Mouse (Mus musculus) lung, embryonic 14.5 days (tissue): Measurements from ENCODE around the gene Bdkrb2. TPM values are rescaled to one million over a fixed set of nuclear protein-coding genes. Genes with fewer than 3 reads are reported as not detected.

Source experiments
- ATAC-seq: fragments of 200-750 bp; cut with Nextera tagmentation; 2 replicates; pipeline ENCODE4 v1.8.0; 2017; ENCODE audit warnings: mild to moderate bottlenecking, moderate TSS enrichment, moderate library complexity; ENCODE audit not compliant: insufficient read depth
- DNase-seq: peaks from one replicate; pipeline ENCODE4 v3.0.0-alpha.2; 2015
- H3K27ac ChIP-seq: fragments of 300-500 bp; sonication (generic); 2 replicates; pipeline ENCODE4 v1.5.1; 2014; ENCODE audit warnings: low read depth, mild to moderate bottlenecking, moderate library complexity
- H3K27me3 ChIP-seq: fragments of 300-500 bp; sonication (generic); 2 replicates; pipeline ENCODE4 v1.6.1; 2014; ENCODE audit warnings: low read length, control low read depth; ENCODE audit not compliant: insufficient read depth
- H3K36me3 ChIP-seq: fragments of 300-500 bp; sonication (generic); 2 replicates; pipeline ENCODE4 v1.6.1; 2014; ENCODE audit warnings: control low read depth; ENCODE audit not compliant: insufficient read depth
- H3K4me1 ChIP-seq: fragments of 300-500 bp; sonication (generic); 2 replicates; pipeline ENCODE4 v1.6.1; 2014; ENCODE audit warnings: antibody characterized with exemption, control low read depth; ENCODE audit not compliant: insufficient read depth
- H3K4me2 ChIP-seq: fragments of 300-500 bp; sonication (generic); 2 replicates; pipeline ENCODE4 v1.6.1; 2014; ENCODE audit warnings: mild to moderate bottlenecking
- H3K4me3 ChIP-seq: fragments of 300-500 bp; sonication (generic); 2 replicates; pipeline ENCODE4 v1.5.1; 2014; ENCODE audit warnings: low read depth, low read length
- H3K9ac ChIP-seq: fragments of 300-500 bp; sonication (generic); 2 replicates; pipeline ENCODE4 v1.6.1; 2014
- H3K9me3 ChIP-seq: fragments of 300-500 bp; sonication (generic); 2 replicates; pipeline ENCODE4 v1.6.1; 2016; ENCODE audit warnings: low read depth, low read length, control low read depth
- CTCF ChIP-seq: IDR thresholded peaks from 2 replicates; pipeline ENCODE4 v1.5.1; 2016; ENCODE audit warnings: antibody characterized with exemption, low read depth
- WGBS: fragments of 180-500 bp; shearing (Covaris S2); extraction: QIAGEN DNeasy Blood & Tissue Kit; methylation state at CpG from one replicate; pipeline ENCODE4 v1.1.7; 2014; 5-methylcytosine and 5-hydroxymethylcytosine counted together
- polyA plus RNA-seq: library from polyadenylated mRNA; unstranded; fragments of >200 nt; fragmentation: Nextera tagmentation; extraction: Ambion mirVana; gene quantifications from 2 replicates; pipeline ENCODE4 v1.2.1, GENCODE M21; 2014

Gene Bdkrb2
- 0.09 and 0.21 TPM in 2 replicates for polyA plus RNA-seq

DNA sequence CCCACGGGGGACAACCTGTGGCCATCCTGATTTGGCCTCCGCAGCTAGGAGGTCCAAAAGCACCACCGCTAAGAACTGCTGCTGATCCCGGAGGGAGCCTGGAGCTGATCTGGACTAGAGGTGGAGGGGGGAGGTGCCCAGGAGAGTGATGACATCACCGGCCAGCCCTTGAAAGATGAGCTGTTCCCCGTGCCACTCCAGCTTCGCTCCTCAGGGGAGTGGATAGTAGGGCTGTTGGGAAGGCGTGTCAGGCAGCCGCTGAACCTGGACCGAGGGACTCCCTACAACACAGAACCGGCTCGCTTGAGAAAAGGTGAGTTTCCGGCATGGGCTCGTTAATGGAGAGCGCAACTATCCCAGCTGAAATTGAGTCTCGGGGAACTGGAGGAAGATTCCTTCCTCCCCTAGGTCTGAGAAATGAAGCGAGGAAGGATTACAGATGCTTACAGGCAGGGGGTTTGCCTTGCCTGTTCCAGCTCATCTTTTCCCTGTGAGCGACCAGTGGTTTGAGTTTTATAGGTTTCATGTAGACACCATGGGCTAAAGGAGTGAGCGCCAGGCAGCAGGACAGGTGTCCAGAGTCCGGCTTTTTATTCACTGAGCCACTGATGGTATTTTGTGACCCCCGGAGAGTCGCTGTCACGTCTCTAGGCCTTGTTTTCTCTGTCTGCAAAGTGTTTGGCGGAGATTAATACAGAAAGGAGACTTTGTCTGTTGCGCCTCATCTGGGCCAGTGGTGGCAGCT lies at the start of gene Bdkrb2:
Gene Bdkrb2 (plus strand): TSS at position 291 of the 745 bp plus-strand sequence.
- Histone ChIP-seq H3K4me1 (no peaks in the 10 kb centered on the region), H3K27me3 (peaks cover 38% of the 10 kb centered on the region), H3K36me3 (no peaks in the 10 kb centered on the region), H3K4me2 (peak within 1 kb of the TSS; percentile 61), H3K27ac (no peak within 1 kb of the TSS), H3K9me3 (peaks cover 5% of the 10 kb centered on the region), H3K9ac (no peak within 1 kb of the TSS), H3K4me3 (peak within 1 kb of the TSS; percentile 22)
- peak; percentile 64 for DNase-seq
- no peak for TF ChIP-seq CTCF
- WGBS, result 6% methylated on average over 25 of the region's 25 CpGs
- ATAC-seq, result peak; percentile 78

DNA sequence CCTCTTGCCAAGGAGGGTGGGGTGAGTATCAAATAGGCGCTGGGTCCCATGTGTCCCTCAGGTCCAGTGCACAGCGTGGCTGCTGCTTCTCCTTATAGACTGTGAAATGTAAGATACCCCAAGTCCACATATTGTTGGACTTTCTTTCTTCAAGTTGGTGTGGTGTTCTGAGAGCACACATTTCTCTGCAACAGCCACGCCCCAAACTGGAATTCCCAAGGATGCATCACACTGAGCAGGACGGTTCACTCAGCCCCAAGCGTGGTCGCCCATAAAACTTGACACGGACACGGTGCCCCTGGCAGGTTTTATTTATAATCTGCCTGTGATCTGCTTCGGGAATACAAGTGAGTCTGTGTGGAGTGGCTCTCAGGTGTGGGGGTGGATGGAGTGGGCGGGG lies 48.9 kb upstream of the Bdkrb2 start:
- H3K27ac ChIP-seq, result no peak overlapping the region
- peaks cover 11% of the 10 kb centered on the region; the same call in 1 of the 2 replicates for H3K4me1 ChIP-seq
- TF ChIP-seq CTCF, result no peak
- ATAC-seq, result no peak
- 71% methylated on average over 10 of the region's 10 CpGs for WGBS
- H3K4me2 ChIP-seq, result no peak overlapping the region
- H3K9ac ChIP-seq, result no peak overlapping the region
- DNase-seq, result no peak
- no peaks in the 10 kb centered on the region for H3K9me3 ChIP-seq
- no peaks in the 10 kb centered on the region for H3K27me3 ChIP-seq
- no peaks in the 10 kb centered on the region for H3K36me3 ChIP-seq
- no peak overlapping the region for H3K4me3 ChIP-seq

DNA sequence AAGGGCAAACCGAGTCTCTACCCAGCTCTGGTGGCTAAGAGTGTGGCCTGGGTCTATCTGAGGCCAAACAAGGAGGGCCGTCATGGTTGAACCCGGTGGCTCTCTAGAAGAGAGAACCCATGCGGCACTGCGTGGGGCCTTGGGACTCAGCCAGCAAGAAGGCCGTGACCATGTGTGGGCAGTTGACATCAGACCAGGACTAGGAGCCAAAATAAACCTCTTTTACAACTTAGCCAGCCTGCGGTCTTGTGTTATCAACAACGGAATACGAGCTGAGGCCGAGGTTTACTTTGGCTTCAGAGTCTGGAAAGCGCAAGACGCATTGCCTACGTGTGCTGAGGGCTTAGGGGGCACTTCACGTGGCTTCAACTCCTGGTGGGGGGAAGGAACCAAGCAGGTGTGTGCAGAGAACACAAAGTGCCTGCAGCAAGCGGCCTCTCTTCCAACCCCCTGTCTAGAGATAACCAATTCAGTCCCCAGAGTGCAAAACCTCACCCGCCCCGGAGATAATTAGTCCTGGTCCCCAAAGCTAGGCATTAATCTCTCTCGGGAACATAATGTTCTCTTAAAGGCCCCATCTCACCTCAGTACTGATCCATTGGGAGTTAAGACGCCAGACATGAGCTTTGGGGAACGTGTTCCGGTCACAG lies 45.9 kb upstream of the Bdkrb2 start:
- DNase-seq, result peak; percentile 70

DNA sequence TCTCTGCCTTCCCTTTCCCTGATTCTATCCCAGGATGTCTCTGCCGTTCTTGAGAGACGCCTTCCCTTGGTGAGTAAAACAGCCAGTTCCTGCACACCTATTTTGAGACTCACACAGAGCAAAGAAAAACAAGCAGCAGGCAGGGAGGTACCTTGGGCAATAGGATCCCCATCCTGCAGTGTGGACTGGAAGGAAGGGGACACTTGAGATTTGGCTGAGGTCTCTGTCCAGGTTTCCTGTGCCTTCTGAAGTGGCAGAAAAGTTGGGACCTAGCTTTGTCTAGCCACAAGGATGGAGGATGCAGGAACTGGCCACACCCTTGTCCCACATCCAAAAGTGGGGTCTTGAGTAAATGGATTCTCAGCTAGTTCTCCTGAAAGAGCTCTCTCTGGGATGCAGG lies 43.2 kb upstream of the Bdkrb2 start:
- DNase-seq (no peak), ATAC-seq (no peak)
- peaks cover 19% of the 10 kb centered on the region for H3K4me1 ChIP-seq
- H3K36me3 ChIP-seq, result no peaks in the 10 kb centered on the region
- no peak for TF ChIP-seq CTCF
- no peaks in the 10 kb centered on the region for H3K9me3 ChIP-seq
- H3K27ac ChIP-seq, result peak overlapping the region; percentile 87; the same call in 1 of the 2 replicates
- no peak overlapping the region for H3K4me2 ChIP-seq
- no peak overlapping the region for H3K4me3 ChIP-seq
- 77% methylated on average over 2 of the region's 2 CpGs for WGBS
- H3K9ac ChIP-seq, result no peak overlapping the region
- H3K27me3 ChIP-seq, result no peaks in the 10 kb centered on the region

More for the DNA sequence above, 45.9 kb upstream of the Bdkrb2 start:
- Histone ChIP-seq H3K4me1 (peaks cover 23% of the 10 kb centered on the region), H3K4me2 (no peak overlapping the region), H3K9me3 (no peaks in the 10 kb centered on the region), H3K27ac (no peak overlapping the region), H3K4me3 (no peak overlapping the region), H3K9ac (no peak overlapping the region), H3K36me3 (no peaks in the 10 kb centered on the region), H3K27me3 (no peaks in the 10 kb centered on the region)
- TF ChIP-seq CTCF, result no peak
- no peak for ATAC-seq
- WGBS, result 53% methylated on average over 21 of the region's 21 CpGs

DNA sequence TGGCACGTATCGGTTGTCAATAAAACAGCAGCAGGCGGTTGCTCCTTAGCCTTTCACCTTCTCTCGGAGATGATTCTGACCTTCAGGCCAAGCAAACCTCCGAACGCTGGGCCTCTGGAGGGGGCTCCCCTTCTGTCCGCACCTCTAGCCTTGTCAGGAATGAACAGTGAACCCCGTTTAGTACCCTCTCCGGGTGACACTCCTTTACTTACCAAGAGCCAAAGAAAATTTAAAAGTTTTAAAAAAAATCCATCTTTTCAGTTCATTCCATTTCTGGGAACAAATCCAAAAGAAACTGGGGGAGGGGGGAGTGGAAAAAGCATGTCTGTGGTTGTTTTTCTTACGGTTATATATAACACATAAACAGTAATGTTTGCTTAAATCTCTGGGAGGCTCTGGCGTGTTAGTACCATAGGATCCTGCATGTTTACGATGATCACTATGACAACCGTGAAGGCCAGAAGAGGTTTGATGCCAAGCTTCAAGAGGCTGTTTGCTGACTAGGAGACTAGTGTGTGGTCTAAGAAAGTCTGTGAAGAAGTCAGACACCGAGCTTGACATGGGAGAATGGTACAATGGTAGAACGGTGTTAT lies 41.8 kb upstream of the Bdkrb2 start:
- Histone ChIP-seq H3K36me3 (no peaks in the 10 kb centered on the region), H3K27ac (peak overlapping the region; percentile 87), H3K9ac (no peak overlapping the region), H3K27me3 (no peaks in the 10 kb centered on the region), H3K9me3 (no peaks in the 10 kb centered on the region), H3K4me1 (peaks cover 19% of the 10 kb centered on the region), H3K4me3 (no peak overlapping the region), H3K4me2 (peak overlapping the region; percentile 40)
- peak; percentile 92 for DNase-seq
- peak; percentile 90 for ATAC-seq
- no peak for TF ChIP-seq CTCF
- 30% methylated on average over 15 of the region's 15 CpGs for WGBS

DNA sequence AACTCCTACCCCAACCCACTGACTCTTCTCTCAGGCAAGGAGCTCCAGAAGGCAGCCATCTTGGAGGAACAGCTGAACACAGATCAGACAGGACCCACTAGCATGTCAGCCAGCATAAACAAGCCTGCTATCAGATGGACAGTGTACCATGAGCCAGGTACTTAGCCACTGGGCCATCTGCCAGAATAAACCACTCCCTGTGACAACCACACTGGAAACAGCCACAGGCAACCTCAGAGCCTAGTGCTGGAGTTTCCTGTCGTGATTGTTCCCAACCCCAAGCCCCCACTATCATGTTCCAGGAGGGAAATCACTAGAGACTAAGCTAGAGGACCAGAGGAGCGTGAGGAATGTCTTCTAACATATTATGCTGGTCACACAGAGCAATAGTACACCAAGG lies 39.3 kb upstream of the Bdkrb2 start:
- ATAC-seq (no peak), DNase-seq (no peak)
- Histone ChIP-seq H3K4me2 (no peak overlapping the region), H3K27me3 (no peaks in the 10 kb centered on the region), H3K9me3 (no peaks in the 10 kb centered on the region), H3K4me3 (no peak overlapping the region), H3K4me1 (peaks cover 22% of the 10 kb centered on the region), H3K9ac (no peak overlapping the region), H3K36me3 (no peaks in the 10 kb centered on the region), H3K27ac (no peak overlapping the region)
- TF ChIP-seq CTCF, result no peak
- WGBS, result 54% methylated on average over 2 of the region's 2 CpGs

DNA sequence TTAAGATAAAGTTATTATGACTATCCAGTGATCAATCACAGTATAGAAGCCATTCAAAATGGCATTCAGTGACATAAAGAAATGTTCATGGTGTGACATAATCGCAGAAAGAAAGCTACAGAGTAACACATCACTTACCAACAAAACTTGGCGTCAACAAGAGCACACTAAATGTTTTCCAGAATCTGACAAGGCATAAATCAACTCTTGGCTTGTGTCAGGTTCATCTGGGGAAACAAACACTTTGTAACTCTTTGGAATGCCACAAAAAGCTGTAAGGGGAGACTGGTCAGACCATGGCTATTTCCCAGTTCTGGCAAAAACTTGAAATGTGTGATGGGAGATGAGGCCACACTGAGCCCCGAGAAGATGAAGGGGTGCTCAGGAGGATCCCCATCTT lies 36.8 kb upstream of the Bdkrb2 start:
- Histone ChIP-seq H3K4me1 (peaks cover 6% of the 10 kb centered on the region; the same call in 1 of the 2 replicates), H3K9ac (no peak overlapping the region), H3K27me3 (no peaks in the 10 kb centered on the region), H3K9me3 (no peaks in the 10 kb centered on the region), H3K36me3 (no peaks in the 10 kb centered on the region), H3K4me3 (no peak overlapping the region), H3K4me2 (no peak overlapping the region), H3K27ac (peak overlapping the region; percentile 22; the same call in 1 of the 2 replicates)
- no peak for TF ChIP-seq CTCF
- no peak for ATAC-seq
- WGBS, result 57% methylated on average over 3 of the region's 3 CpGs
- peak; percentile 46 for DNase-seq
